Mouse (Mus musculus): ENCODE measurements at regions not wholly inside any gene's neighbourhood (a gene's known extent, or its start where the extent isn't known, plus 50 kb on each side); places are given as distances from the start of the nearest gene placed in this dataset.

DNA sequence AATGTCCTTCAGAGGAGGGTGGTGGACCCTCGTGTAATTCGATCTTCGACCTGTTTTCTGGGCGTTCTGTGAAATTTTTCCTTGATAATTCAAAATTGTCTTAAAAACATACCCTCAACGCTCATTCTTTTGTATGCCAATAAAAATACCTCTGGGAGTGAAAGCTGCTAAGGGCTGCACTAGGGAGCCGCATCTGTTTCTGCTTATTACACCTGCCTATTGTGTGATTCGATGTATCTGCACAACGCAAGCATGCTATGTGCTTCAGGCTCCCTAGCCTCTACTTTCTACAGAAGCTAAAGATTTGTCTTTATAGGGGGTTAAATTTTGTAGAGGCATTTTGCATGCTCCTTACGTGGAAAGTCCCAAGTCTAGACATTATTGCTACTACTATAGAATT lies 123.7 kb upstream of the Tank start:
- intact Hi-C loops (cut with DNase I), result loop anchor here (1.0 to 5.0 kb wide), 5 partner anchors 52 to 847 kb away; no protein-coding TSS in a partner anchor
- no peak for DNase-seq (ENCODE audit: low spot score)

DNA sequence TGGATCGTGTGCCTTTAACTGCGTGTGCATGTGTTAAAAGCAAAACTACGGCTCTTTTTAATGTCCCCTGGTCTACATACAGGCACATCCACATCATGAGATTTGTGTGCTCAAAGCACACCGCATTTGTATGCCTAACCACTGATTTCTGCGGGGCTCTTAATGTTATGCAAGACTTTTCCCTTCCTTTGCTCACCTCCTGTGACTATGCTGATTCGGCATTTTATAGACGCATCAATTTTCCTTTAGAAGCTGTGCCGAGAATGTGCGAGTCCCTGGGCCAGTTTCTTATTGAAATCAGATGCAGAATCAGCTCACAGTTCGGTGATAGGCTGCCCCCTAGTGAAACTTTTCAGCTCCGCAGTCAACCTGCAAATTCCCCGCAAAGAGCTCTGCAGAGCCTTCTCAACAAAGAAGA lies 124.1 kb upstream of the Tank start:
- peak; percentile 57 for DNase-seq (ENCODE audit: low spot score)
- intact Hi-C loops (cut with DNase I), result loop anchor here (1.0 to 5.0 kb wide), 4 partner anchors 52 to 733 kb away; no protein-coding TSS in a partner anchor

DNA sequence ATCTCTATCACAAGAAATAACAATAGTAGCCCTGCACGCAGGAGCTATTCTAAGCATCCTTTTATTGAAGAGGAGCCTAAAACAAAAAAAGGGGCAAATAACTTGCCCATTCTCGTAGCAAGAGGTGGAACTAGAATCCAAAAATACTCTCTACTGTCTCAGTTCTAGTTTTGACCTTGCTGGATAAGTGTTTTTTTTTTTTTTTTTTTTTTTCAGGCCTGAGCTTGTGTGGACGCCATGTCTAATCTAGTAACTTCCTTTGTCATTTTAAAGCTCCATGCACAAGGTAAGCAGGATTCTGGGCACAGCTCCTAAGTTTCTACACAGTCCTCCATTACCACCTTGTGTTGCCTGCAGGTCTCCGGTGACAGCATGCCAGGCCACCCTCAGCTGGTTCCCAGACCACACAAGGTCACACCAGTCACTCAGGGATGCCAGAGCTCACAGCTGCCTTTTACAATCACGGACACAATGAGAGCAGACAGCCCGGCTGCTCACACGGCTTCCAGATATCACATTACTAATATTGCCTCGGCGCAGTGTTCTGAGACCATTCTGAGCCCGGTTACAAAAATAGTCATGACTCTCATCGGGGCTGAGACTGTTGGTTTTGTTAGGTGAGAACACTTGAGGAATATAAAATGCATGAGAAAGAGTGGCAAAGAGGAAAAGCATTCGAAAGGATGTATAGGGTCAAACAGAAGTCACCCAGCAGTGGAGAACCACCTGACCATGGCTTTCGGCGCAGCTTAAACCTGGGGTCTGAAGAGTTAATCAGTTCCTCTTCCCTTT lies 124.7 kb upstream of the Tank start:
- intact Hi-C loops (cut with DNase I), result loop anchor here (1.0 to 5.0 kb wide), 4 partner anchors 51 to 732 kb away; no protein-coding TSS in a partner anchor
- peak; percentile 42 for DNase-seq (ENCODE audit: low spot score)

DNA sequence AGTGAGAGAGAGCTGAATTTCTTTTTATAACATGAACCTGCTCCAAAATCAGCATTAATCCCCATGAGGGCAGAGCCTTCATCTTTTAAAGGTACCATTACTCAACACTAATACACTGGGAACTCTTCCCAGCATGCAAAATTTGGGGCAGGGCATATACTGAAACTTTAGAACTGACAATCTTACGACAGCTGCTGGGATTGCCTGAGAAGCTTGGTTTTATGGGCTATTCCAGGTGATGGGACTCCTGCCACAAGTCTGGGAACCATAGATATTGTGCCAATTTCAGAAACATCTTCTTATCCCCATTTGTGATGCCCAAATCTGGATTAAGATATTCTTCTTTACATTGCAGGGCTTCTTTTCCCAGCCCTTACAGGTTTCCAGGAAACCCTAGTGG lies 125.8 kb upstream of the Tank start:
- intact Hi-C loops (cut with DNase I), result loop anchor here (5.0 kb wide), 3 partner anchors 50 to 650 kb away; no protein-coding TSS in a partner anchor
- DNase-seq (ENCODE audit: low spot score), result no peak

DNA sequence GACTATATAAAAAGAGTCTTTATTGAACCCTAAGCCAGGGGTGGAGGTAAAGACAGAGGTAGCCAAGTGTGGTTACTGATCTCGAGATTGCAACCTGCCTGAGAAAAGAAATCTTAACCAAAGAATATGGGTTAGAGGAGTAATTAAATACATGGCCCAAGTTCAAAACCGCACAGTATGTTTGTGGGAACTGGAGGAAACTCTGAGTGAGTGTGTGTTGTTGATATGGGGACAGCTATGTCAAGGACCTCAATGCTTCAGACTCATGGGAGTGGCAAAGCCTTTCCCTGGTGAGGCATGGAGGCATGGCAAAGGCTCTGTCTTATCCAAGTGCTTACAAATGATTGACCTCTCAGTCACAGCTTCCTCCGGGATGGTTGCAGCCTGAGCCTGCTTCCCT lies 127.7 kb upstream of the Tank start:
- intact Hi-C loops (cut with DNase I), result loop anchor here (5.0 kb wide), 3 partner anchors 48 to 648 kb away; no protein-coding TSS in a partner anchor
- no peak for DNase-seq (ENCODE audit: low spot score)

DNA sequence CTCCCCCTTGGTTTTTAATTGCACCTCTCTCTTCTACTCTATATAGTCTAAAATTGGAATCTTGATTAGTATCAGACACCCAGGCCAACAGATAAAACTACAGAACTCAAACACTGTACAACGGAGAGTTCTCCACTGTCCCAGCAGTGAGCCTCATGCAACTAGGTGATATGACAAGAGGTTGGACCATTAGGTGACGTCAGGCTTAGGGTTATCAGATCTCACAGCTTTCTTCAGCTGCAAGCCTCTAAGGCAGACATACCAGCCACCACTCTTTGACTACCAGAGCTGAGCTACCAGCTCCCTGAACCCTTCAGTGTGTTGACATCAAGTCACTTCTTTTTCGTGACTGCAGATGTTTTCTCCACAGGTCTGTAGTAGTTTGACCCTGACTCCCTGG lies 141.8 kb upstream of the Tank start:
- intact Hi-C loops (cut with DNase I), result no loop called here
- no peak for DNase-seq (ENCODE audit: low spot score)

DNA sequence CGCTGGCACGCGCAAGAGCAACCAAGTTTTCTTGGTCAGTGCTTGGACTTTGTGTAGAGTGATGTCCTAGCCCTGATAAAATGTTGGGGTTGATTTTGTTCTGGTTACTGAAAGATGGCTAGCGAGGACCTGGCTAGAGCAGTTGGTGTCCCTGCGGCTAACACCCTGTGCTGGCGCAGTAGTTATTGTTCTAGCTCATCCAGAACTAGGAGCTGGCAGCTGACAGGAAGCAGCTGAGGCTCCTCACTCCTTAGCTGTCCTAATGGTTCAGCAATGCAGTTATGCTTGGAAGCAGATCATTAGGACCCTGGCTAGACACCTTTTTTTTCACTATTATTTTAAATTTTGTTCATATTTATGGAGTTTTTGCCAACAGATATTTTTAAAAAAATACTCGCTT lies 170.5 kb upstream of the Tank start:
- DNase-seq (ENCODE audit: low spot score), result peak; percentile 24
- intact Hi-C loops (cut with DNase I), result no loop called here

DNA sequence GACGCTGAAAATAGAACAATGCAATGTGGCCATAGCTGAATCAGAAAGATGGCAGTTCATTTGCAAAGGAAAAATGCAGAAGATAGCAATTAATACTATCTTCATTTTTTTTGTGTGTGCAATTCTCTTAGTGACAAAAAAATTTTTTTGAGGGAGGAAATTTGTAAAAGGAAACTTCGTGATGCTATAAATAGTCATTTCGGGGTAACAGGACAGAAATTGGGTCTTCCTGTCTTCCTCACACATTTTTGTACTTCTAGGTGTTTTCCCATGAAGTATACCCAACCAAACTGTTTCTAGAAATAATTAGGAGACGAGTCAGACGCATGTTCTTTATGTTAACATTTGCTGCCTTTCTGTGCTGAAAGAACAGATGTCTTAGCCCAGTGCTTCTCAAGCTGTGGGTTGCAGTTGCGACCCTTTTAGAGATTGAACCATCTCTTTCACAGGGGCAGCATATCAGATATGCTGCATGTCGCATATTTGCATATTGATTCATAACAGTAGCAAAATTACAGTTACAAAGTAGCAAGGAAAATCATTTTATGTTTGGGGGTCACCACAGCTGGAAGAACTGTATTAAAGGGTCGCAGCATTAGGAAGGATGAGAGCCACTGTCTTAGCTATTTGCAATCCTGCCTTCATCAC lies 172.2 kb upstream of the Tank start:
- DNase-seq (ENCODE audit: low spot score), result no peak
- intact Hi-C loops (cut with DNase I), result no loop called here

DNA sequence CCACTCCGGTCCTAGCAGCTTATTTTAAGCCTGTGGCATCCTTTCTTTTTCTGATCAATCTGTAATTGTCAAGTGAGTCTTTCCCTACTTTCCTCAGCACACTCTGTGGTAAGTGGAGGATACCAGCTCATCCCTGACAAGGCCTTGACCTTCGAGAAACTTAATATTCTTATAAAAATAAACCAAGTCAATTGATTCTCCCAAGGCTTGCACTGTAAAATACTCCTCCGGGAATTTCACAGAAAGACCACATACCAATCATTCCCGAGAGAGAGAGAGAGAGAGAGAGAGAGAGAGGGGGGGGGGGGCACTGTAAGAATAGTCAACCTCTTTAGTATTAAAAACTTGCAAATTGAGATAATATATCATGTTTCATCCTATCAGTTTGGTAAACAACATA lies 173.1 kb upstream of the Tank start:
- intact Hi-C loops (cut with DNase I), result no loop called here
- no peak for DNase-seq (ENCODE audit: low spot score)

DNA sequence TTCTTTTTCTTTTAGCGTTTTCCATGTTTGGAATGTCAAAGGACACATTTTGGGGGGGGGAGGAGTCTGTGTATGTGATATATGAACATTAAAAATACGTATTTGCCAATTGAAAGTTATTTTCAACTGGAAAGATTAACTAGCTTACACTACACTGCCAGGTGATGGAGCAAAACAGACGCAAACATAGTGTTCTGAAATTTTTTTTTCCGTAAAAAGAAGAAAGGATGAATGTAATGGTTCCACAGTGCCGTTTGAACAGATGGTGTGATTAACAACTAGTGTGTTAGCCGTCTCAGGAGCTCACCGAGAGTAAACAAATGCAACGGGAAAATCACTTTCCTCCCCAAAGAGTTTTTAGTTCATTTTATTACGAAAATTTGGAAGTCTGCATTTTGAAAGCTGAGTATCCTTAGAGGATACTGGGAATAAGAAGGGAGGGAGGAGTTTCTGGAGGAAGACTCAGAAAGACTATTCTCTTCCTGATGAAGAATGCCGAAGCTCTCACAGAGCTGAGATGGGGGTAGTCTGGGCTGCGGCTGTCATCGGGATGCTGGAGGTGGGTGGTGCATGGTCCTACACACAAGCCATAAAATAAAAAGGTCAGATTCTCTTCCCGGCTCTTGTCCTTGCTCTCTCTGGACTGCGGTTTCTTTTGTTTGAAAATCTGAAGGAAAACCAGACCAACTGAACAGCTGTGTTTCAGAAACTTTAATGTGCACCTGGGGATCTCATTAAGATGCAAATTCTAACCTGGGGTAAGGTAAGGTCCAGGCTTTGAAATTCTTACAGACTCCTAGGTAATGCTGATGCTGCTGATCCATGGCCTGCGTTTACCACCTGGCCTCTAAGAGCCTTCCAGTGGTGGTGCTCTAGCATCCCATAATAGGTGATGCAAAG lies 175.5 kb upstream of the Tank start:
- DNase-seq (ENCODE audit: low spot score), result no peak
- intact Hi-C loops (cut with DNase I), result loop anchor here (2.0 to 5.0 kb wide), 6 partner anchors 49 to 682 kb away; partner anchors contain the start of gene Rbms1

DNA sequence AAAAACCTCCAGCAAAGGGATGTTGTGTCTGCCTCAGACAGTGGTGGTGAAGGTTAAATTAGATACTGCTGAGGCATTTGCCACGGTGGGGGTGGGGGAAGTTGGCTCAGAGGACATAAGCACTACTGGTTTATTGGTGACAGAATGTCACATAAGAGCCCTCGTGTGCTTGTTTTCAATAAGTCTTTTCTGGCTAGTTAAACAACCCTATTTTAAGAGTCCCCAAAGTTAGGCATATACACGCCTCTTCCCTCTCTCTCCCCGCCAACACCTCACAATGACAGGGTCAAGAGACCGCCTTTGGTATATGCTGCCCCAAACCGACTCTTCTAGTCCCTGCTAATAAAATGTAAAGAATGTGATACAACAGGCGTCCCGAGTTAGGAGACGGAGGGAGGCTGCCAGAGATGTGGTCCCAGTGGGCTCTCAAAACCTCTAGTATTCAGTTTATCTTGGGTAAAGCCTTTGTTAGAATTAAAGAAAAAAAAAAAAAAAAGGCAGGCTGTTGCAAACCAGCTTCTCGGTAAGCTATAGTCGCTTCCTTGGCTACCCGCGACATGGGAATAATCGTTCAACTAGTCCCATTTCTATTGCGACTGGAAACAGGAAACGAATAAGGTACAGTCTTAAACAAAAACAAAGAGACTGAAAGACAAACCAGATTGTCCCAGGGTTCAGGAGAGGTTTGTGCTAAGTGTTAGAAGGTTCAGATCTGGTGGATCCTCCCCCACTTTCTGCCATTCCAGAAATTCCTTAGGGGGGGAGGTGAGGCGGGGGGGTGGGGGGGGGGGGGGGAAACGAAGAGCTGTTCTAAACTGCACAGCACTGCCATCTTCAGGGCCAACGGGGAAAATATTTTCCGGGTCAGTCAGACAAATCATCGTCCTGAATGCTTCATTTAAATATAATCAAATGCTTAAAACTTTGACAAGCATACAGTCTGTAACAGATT lies 176.5 kb upstream of the Tank start:
- intact Hi-C loops (cut with DNase I), result loop anchor here (2.0 to 5.0 kb wide), 6 partner anchors 50 to 681 kb away; partner anchors contain the start of gene Rbms1

DNA sequence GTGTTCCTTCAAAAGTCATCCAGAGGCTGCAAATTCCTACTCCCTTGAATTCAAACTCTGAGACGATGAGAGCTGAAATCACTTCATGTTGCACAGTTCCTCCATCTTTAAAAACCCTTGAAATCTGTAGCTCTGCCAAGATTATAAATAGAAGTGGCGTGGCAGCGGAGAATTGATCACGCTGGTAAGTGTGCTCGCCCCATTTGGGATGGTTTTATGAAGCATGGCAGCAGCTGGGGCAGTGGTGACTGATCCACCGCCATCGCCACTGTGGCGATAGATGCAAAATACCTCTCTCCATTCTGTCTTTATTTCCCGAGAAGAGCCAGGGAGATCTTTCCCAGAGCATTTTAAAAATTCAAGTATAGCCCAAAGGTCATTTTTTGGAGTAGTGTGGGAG lies 179.8 kb upstream of the Tank start:
- DNase-seq (ENCODE audit: low spot score), result no peak
- intact Hi-C loops (cut with DNase I), result no loop called here

More for the DNA sequence above, 176.5 kb upstream of the Tank start:
- DNase-seq (ENCODE audit: low spot score), result peak; percentile 33

DNA sequence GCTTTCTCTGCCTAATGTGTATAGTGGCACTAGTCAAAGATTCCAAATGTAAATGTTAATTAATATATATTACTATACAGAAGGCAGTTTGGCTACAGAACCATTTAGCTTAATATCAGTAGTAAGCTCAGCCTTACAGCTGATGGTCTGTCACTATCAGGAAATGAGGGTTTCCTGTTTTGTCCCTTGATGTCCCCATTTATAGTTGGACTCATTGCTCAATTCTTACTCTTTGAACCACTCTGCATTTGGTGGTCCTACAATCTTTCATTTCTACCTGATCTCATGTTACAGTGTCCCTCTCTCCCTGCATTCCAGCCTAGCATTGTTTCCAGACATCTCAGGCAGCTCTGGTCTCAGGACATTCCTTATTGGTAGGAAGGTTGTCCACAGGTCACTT lies 188.8 kb upstream of the Tank start:
- intact Hi-C loops (cut with DNase I), result no loop called here
- DNase-seq (ENCODE audit: low spot score), result no peak

DNA sequence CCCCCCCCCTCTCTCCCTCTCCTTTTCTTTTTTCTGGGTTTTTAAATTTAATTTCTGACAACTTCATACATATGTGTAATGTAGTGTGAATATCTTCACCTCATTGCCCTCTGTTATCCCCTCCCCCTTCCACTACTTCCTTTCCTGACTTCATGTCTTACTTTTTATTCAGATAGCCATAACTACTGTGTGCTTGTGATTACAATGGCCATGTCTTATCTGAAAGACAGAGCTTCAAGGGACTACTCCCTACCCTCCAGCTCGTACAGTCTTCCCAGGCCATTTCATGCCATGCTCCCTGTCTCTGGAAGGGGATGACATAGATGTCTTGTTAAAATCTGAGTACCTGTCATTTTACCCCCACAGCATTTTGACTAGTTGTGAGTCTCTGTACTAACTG lies 189.2 kb upstream of the Tank start:
- intact Hi-C loops (cut with DNase I), result no loop called here
- no peak for DNase-seq (ENCODE audit: low spot score)

DNA sequence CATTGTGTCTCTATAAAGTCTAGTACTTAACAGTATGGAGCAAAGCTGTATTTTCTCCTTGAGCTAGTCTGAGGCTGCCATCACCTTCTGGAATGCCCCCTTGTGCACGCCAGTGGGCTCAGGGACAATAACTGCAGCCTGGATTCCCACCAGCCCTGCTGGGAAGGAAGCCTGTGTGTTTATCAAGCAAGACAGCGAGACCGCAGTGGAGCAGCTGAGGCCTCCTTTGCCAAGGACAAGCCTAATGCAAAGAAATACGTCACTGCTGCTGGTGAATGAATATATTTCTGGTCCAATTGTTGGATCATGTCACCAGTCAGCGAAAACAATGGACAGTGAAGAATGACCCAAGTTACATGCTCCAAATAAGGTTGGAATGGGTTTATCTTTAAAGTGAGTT lies 190.8 kb upstream of the Tank start:
- intact Hi-C loops (cut with DNase I), result no loop called here
- no peak for DNase-seq (ENCODE audit: low spot score)

DNA sequence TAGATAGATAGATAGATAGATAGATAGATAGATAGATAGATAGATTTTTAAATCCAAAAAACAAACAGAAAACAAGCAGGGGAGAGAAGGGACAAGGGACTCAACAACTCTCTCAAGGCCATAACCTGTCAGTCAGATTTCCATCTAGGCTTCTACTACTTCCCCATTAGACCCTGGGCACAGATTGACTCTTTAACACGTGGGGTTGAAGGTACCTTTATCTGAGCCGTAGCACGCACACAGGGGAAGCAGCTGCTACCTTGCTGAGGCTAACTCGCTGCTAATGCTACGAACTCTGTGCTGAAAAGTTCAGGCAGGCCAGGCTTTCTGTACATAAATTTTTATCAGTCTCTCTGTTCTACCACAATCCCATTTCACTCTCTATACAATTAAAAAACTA lies 191.4 kb upstream of the Tank start:
- intact Hi-C loops (cut with DNase I), result no loop called here
- DNase-seq (ENCODE audit: low spot score), result no peak

DNA sequence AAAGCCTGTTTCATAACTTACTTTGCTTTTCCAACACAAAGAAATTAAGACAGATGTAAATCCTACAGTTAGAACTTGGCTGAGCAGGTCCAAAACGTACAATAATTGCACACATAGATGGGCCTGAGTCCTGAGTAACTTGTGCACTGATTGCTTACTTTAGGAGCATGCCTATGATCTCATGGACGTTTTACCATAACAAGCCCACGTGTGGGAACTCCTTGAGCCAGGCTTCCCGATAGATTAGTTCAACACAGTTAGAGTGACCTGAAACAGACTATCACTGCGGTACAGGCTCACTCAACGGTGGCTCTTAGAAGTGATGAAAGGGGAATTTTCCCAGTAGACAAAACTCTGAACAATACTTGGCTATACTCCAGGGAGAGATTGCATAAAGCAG lies 193.9 kb upstream of the Tank start:
- intact Hi-C loops (cut with DNase I), result no loop called here
- no peak for DNase-seq (ENCODE audit: low spot score)

DNA sequence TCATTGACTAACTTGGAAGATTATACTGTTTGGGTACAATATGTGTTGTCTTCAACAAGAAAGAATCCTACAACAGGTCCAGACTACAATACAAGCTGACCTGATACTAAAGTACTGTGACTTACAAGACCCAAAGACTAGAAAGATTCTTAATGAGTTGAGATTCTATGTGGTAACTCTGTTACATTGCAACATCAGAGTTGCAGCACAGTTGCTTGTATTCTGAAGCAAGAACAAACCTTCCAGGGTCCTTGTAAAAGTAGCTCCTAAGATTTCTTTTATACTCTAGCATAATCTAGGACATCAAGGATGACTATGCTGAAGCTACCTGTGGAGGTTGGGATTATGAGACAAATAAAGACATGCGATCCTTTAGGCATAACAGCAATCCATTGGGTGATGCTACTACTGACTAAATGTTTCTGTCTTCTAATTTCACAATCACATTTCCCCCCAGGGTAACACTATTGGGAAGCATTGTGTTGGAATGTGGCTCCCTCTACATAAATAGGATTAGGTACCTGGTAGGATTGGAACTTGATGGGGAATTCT lies 194.6 kb upstream of the Tank start:
- no peak for DNase-seq (ENCODE audit: low spot score)
- intact Hi-C loops (cut with DNase I), result no loop called here

DNA sequence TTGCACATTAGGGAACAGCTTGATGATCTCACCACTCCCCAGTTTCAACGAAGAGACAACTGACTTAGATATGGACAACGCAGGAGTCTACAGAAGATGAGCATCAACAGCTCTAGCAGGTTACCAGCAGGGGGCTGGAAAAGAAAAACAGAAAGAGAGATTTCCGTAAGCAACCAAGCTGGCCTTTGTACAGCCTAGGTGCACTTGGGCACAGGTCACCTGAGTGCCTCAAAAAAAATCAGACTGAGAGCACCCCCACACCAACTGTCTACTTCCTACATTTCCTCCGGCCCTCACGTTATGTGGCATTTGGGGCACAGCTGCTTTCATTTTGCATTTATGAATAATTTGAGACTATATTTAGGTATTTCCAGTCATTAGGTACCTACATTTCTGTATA lies 199.3 kb upstream of the Tank start:
- DNase-seq (ENCODE audit: low spot score), result no peak

More for the DNA sequence above, 199.3 kb upstream of the Tank start:
- intact Hi-C loops (cut with DNase I), result no loop called here
